Mouse (Mus musculus): Measurements from ENCODE around the gene Surf1.

Gene Surf1

DNA sequence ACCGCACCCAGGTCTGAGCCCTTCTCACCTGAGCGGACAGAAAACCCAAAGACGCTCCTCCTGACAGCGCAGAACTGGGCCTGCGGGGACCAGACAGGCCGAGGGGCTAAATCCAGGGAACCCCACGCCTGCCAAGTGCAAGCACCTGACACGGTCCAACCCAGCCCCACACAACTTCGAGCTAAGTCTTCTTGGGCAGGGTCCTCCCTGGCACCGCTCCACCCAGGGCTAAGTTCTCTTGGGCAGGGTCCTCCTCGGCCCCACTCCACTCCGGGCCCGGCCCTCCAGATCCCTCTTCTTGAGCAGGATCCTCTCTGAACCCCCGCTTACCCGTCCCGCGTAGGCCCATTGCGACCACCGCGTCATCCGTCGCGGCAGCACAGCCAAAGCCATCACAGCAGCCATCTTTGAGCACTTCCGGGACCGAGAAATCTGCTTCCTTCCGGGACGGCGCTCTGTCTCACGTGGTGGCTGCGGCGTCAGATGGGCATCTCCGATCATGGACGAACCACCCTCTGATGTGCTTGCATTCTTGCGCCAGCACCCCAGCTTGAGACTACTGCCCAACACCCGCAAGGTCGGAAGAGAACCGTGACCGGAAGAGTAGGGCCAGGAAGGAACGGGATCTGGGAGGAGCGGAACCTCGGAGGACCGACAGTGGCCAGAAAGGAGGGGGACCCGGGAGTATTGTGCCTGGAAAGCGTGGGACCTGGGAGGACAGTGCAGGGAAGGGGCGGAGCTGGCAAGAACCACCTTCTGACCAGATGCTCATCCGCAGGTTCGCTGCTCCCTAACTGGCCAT, at the start of gene Surf1, which contains the start of gene Surf2:
TSS of gene Surf1 (minus strand) at position 604 of the 802 bp plus-strand sequence.
TSS of gene Surf2 (plus strand) at position 441 of the 802 bp plus-strand sequence.
- peak; percentile 84 for DNase-seq (ENCODE audit: low spot score)

DNA sequence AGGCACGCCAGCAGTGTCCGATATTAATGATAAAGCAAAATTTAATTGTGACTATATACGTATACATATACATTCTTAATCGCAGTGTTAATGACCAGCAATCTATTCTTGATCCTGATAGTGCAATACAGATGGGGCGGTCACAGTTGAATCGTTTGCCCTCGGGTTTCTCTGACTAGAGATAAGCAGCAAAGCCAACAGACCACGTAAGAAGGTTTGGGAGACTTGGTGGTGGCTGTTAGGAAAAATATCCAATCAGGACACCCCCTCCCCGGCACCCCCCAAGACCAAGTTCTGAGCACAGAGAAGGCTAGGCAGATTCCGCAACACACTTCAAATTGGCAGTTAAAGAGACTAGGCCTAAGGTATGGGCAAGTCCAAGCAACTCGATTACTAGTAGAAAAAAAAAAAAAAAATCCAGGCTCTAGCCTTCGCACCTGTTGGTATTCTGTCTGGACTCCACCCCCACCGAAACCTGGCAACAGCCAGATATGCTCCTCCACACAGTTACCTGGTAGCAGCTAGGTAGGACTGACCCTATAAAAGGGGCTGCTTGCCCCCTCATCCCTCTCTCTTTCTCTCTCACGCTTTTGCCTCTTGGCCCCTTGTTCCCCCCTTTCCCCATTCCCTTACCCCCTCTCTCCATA, 48.5 kb upstream of the Surf1 start:
- DNase-seq (ENCODE audit: low spot score): no peak

DNA sequence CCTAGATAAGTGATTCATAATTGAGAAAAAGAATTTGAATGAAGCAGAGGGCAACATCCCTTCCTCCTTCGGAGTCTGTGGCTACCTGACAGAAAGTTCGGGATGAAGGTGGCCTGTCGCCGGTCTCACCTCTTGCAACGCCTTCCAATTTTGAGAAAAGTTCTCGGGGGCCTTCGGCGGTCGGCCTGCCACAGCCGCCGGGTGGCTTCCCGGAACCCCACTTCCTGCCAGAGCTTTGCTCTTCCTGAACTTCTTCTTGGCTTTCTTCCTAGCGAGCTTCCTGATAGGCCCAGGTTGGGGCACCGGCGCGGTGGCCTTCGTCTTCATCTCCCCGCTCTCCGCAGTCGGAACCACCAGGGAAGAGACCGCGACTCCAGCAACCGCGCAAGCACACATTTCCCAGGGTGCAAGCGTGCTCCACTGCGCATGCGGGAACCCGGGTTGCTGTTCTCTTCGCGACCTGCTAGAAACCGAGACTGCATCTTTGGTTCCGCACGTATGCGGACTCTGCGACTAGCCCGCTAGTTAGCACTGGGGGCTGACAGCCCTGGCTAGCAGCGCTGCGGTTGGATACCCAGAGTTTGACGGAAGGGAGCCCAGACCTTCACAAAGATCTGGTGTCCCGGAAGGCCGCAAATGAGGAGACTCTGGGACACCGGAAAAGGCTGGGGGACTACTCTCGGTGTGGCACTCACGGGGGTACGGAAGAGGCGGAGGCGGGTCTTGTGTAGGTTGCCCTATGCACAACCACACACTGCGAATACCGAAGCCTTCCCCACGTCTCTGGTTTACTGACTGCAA, 47.8 kb upstream of the Surf1 start, which contains the start of gene Rexo4:
TSS of gene Rexo4 (minus strand) at position 464 of the 801 bp plus-strand sequence.
- DNase-seq (ENCODE audit: low spot score): peak; percentile 95

GRCm38 (mm10) chr2:26960756-26961155, 44.4 kb upstream of the Surf1 start:
- no peak for DNase-seq (ENCODE audit: low spot score)

GRCm38 (mm10) chr2:26957488-26957859, 41.1 kb upstream of the Surf1 start:
- no peak for DNase-seq (ENCODE audit: low spot score)

GRCm38 (mm10) chr2:26956811-26957487, 40.6 kb upstream of the Surf1 start:
- no peak for DNase-seq (ENCODE audit: low spot score)

DNA sequence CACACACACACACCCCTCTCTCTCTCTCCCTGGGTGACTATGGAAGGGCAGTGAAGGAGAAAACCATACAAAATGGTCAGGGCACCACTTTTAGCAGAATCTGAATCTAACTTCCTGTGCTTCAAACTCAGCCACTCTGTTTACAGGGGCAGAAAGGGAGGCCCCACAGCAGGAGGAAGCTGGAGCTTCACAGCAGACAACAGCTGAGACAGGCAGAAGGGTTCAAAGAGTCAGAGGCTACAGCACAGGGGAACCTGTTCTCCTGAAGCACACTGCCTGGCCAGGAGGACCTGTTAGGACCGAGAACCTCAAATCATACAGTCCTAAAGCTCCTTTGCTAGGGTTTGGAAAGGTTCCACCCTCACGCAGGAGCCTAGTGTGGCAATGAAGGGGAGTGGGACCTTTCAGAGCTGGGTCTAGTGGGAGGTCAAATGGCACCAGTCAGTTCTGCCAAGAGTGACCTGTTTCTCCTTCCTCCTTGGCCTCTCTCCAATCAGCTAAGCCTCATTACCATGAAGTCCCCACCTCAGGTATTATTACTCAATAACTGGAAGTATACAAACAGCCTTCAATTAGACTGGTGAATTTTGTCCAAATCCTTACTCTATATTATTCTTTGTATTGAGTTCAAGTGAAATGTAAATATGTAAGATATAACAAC, 38.5 kb upstream of the Surf1 start:
- no peak for DNase-seq (ENCODE audit: low spot score)

DNA sequence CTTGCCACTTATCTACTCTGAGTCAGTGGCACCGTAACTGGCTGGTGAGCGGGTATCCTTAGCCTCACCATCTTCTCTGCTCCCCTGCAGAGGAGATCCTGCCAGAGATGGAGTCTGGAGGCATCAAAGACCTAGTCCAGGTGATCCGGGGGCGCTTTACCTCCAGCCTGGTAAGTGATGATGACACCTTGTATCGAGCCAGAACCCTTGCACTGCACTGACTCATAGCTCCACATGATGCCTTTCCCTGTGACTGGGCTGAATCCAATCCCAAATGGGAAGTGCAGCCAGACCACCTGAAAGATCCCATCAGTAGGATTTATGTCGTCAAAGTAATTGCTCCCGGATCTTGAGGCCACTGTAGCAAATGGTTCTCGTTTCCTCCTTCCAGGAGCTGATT, 36.5 kb upstream of the Surf1 start:
- DNase-seq (ENCODE audit: low spot score): no peak

GRCm38 (mm10) chr2:26952193-26952592, 35.9 kb upstream of the Surf1 start:
- no peak for DNase-seq (ENCODE audit: low spot score)

DNA sequence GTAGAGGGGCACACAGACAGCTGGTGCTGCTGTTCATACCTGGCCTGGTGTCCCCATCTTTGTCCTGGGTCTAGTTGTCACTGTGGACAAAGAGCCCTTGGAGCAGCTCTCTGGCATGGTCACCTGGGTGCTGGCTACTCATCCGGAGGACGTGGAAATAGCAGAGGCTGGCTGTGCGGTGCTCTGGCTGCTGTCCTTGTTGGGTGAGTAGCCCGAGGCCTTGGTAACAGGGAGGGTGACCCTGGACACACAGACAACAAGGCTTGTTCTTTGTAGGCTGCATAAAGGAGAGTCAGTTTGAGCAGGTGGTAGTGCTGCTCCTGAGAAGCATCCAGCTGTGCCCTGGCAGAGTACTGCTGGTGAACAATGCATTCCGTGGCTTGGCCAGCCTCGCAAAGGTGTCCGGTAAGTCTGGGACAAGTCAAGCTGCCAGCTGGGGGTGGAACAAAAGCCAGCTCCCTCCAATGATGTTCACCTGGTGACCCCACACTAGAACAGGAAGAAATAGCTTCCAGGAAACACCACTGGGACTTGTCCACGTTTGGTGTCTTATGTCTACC, 35.1 kb upstream of the Surf1 start:
- DNase-seq (ENCODE audit: low spot score): no peak

DNA sequence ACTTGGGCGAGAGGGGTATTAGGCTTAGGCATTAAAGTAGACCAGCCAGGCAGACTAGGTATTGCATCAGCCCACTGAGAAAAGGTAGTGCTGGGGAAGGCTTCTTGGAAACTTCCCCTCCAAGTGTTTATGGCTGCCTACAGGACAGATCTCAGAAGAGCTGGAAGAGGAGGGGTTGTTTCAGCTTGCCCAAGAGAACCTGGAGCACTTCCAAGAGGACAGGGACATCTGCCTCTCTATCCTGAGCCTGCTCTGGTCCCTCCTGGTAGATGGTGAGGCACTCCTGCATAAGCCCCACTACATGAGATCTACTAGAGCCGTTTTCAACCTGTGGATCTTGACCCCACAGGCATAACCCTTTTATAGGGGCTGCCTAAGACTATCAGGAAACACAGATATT, 34.1 kb upstream of the Surf1 start:
- no peak for DNase-seq (ENCODE audit: low spot score)

DNA sequence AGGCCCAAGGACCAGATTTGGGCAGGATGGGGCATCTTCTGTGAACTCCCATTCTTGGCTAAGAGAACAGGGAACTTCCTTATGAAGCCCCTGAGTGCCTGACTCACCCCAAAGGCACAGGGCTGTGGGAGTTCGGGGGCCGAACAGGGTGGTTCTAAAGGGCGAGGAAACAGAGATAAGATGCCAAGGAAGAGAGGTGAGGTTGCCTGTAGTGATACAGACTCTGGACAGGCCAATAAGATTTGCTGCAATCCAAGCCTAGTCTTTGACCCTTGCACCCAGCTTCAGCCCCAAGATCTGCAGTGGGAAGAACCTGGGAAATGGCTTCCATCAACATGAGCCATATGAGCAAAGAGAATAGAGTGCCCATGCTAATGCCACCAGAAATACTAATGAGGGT, 26.9 kb upstream of the Surf1 start:
- no peak for DNase-seq (ENCODE audit: low spot score)

DNA sequence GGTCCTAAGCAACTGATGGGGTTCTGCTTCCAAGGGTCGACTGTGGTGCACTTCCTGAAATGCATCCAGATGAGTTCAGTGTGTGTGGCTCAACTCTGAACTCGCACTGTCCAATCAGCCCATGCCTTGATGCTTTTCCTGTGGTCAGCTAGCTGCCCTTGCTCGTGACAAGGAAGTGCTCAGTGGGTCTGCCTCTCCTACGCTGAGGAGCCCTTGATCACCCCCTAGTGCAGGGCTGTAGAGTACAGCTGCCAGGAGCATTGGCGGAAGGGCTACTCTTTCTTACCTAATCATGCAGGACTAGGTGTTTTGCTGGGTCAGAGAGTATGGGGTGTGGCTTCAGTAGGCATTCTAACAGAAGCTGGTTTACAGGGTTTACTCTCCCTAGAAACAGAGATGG, 25.2 kb upstream of the Surf1 start:
- DNase-seq (ENCODE audit: low spot score): no peak

DNA sequence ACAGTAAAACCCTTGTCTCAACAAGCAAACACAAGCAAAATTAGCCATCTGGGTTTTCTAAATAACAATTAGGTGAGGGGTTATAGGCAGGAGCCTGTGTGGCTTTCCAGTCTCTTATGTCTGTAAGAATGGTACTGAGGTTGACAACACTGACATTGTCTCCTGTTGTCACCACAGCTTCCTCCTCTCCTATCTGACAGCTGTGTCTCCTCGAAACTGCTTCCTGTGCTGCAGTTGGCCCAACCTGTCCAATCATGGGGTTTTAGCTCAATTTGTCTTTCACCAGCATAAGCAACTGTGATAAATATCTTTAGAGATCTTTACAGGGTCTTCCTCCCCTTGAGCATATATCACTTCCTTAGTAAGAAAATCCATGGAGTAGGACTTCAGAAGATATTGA, 20.1 kb upstream of the Surf1 start:
- DNase-seq (ENCODE audit: low spot score): no peak

- DNase-seq (ENCODE audit: low spot score): no peak
Measured at GRCm38 (mm10) chr2:26935286-26935685, 19.0 kb upstream of the Surf1 start.

GRCm38 (mm10) chr2:26933304-26934055, 17.1 kb upstream of the Surf1 start, which contains the start of the genes Surf4 and Stkld1:
Surf4 (minus strand) TSS chr2:26933928.
Stkld1 (plus strand) TSS chr2:26934047.
- peak; percentile 86 for DNase-seq (ENCODE audit: low spot score)

- no peak for DNase-seq (ENCODE audit: low spot score)
Measured at GRCm38 (mm10) chr2:26932473-26933303, 16.4 kb upstream of the Surf1 start.

DNA sequence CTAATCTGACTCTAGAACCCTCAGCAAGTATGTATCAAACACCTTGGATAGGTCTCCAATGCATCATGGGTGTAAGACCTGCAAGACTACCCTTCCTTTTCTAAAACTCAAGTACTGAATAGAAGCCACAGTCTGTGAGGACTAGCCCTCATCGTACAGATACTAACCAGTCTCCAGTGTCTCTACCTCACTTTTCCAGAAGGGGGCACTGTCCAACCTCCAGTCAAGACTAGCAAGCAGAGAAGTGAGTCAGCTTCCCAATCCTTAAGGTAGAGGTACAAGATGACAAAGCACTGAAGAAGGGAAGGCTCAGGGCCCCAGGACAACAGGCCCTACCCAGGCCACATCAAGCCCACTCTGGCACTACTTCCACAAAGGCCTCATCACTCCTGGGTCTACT, 14.1 kb upstream of the Surf1 start:
- DNase-seq (ENCODE audit: low spot score): peak; percentile 76

GRCm38 (mm10) chr2:26927745-26928476, 11.6 kb upstream of the Surf1 start:
- DNase-seq (ENCODE audit: low spot score): no peak
